Mouse (Mus musculus): ENCODE measurements around the gene Ttc7b.

GRCm38 (mm10) chr12:100322225-100322624, 198.4 kb downstream of the Ttc7b start:
- TF ChIP-seq CTCF (IDR thresholded peaks at IDR 0.05; ENCODE audit: borderline replicate concordance, insufficient read depth, low read depth, low read length) (no peak), POLR2A (IDR thresholded peaks at IDR 0.05; ENCODE audit: borderline replicate concordance, insufficient read depth, low read length) (no peak)

Measured in cerebellum, adult 2 months (tissue).